Mouse (Mus musculus): ENCODE measurements around the gene Arrdc3.

DNA sequence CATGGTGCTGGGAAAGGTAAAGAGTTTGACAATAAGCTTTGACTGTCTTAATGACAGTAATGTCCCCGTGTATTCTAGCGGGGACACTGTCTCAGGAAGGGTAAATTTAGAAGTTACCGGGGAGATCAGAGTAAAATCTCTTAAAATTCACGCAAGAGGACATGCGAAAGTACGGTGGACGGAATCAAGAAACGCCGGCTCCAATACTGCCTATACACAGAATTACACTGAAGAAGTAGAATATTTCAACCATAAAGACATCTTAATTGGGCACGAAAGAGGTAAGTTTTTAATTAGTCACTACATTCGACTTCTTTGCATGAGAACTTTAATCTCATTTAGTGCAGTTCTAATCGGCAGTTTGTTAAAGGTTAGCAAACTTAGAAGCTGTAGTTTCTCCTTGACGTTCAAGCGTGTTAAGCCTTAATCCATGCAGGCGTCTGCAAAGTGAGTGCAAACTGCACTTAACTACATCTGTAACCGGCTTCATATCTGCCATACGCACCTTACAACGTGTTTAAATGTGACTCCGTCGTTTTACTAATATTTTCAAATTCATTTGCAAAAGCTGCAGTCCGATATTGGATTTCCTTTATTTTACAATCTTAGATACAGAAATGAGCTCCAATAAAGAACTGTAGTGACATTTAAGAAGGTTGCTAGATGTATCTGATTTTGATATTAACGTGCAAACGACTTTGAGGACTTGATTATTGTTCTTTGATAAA is 629 bp downstream of the Arrdc3 start:
- TF ChIP-seq CTCF (IDR thresholded peaks at IDR 0.05; ENCODE audit: borderline replicate concordance, insufficient read depth, low read depth, low read length), result no peak
- no peak for TF ChIP-seq POLR2A (IDR thresholded peaks at IDR 0.05; ENCODE audit: borderline replicate concordance, insufficient read depth, low read length)
